Mouse (Mus musculus): Measurements from ENCODE around the gene Xpot. TPM values are rescaled to one million over a fixed set of nuclear protein-coding genes. Genes with fewer than 3 reads are reported as not detected.

The Xpot gene
- polyA plus RNA-seq, 1 experiment from 2014 or later = 59.3 TPM

GRCm38 (mm10) chr10:121587371-121587840 is 38.7 kb downstream of the Xpot start:
- H3K9ac ChIP-seq (replicated peaks) = no peak overlapping the region; the same call in 1 of the 2 replicates
- peaks cover 10% of the 10 kb centered on the region for H3K4me1 ChIP-seq (replicated peaks)
- H3K4me2 ChIP-seq = peak overlapping the region; percentile 76
- H3K27me3 ChIP-seq = no peaks in the 10 kb centered on the region
- WGBS = 62% methylated on average over 6 of the region's 6 CpGs
- peak overlapping the region; percentile 86 for H3K4me3 ChIP-seq (replicated peaks)
- no peaks in the 10 kb centered on the region for H3K9me3 ChIP-seq
- ATAC-seq (ENCODE audit: insufficient number of reproducible peaks, insufficient read depth, low FRiP score, low TSS enrichment, low read depth) = no peak
- H3K27ac ChIP-seq = peak overlapping the region; percentile 60; the same call in 1 of the 2 replicates
- peaks cover 54% of the 10 kb centered on the region for H3K36me3 ChIP-seq

- WGBS = under 1% methylated on average over 51 of the region's 58 CpGs
- H3K4me2 ChIP-seq = peak within 1 kb of the TSS; percentile 76
Observed at GRCm38 (mm10) chr10:121586675-121587370, 39.3 kb downstream of the Xpot start, which contains the start of gene Tbk1. Gene Tbk1, minus strand, starts transcription at chr10:121586787.

GRCm38 (mm10) chr10:121585791-121586642 is 40.1 kb downstream of the Xpot start:
- peak overlapping the region; percentile 60; the same call in 1 of the 2 replicates for H3K27ac ChIP-seq
- peak overlapping the region; percentile 76 for H3K4me2 ChIP-seq
- no peaks in the 10 kb centered on the region for H3K27me3 ChIP-seq
- peak overlapping the region; percentile 86 for H3K4me3 ChIP-seq (replicated peaks)
- peak overlapping the region; percentile 89 for H3K9ac ChIP-seq (replicated peaks)
- 5% methylated on average over 46 of the region's 48 CpGs for WGBS
- no peaks in the 10 kb centered on the region for H3K9me3 ChIP-seq
- peak; percentile 65; the same call in 1 of the 2 replicates for ATAC-seq (ENCODE audit: insufficient number of reproducible peaks, insufficient read depth, low FRiP score, low TSS enrichment, low read depth)
- peaks cover 55% of the 10 kb centered on the region for H3K36me3 ChIP-seq
- peaks cover 10% of the 10 kb centered on the region for H3K4me1 ChIP-seq (replicated peaks)

More at GRCm38 (mm10) chr10:121586675-121587370, 39.3 kb downstream of the Xpot start, which contains the start of gene Tbk1:
- Histone ChIP-seq H3K9me3 (no peaks in the 10 kb centered on the region), H3K4me1 (replicated peaks) (peaks cover 10% of the 10 kb centered on the region), H3K27me3 (no peaks in the 10 kb centered on the region), H3K27ac (peak within 1 kb of the TSS; percentile 60), H3K9ac (replicated peaks) (peak within 1 kb of the TSS; percentile 89), H3K4me3 (replicated peaks) (peak within 1 kb of the TSS; percentile 86), H3K36me3 (peaks cover 55% of the 10 kb centered on the region)
- peak; percentile 95 for ATAC-seq (ENCODE audit: insufficient number of reproducible peaks, insufficient read depth, low FRiP score, low TSS enrichment, low read depth)

GRCm38 (mm10) chr10:121585056-121585790 is 40.9 kb downstream of the Xpot start:
- 88% methylated on average over 20 of the region's 20 CpGs for WGBS
- no peak for ATAC-seq (ENCODE audit: insufficient number of reproducible peaks, insufficient read depth, low FRiP score, low TSS enrichment, low read depth)
- no peaks in the 10 kb centered on the region for H3K27me3 ChIP-seq
- peaks cover 55% of the 10 kb centered on the region for H3K36me3 ChIP-seq
- peak overlapping the region; percentile 86 for H3K4me3 ChIP-seq (replicated peaks)
- peak overlapping the region; percentile 76 for H3K4me2 ChIP-seq
- H3K9me3 ChIP-seq = no peaks in the 10 kb centered on the region
- peak overlapping the region; percentile 89; the same call in 1 of the 2 replicates for H3K9ac ChIP-seq (replicated peaks)
- H3K4me1 ChIP-seq (replicated peaks) = peaks cover 10% of the 10 kb centered on the region
- no peak overlapping the region for H3K27ac ChIP-seq

GRCm38 (mm10) chr10:121584033-121584432 is 42.1 kb downstream of the Xpot start:
- H3K4me1 ChIP-seq (replicated peaks) = peaks cover 10% of the 10 kb centered on the region
- H3K36me3 ChIP-seq = peaks cover 47% of the 10 kb centered on the region
- no peak overlapping the region for H3K27ac ChIP-seq
- WGBS = 93% methylated on average over 10 of the region's 10 CpGs
- H3K4me3 ChIP-seq (replicated peaks) = no peak overlapping the region
- no peak overlapping the region for H3K4me2 ChIP-seq
- H3K9ac ChIP-seq (replicated peaks) = no peak overlapping the region
- H3K27me3 ChIP-seq = no peaks in the 10 kb centered on the region
- ATAC-seq (ENCODE audit: insufficient number of reproducible peaks, insufficient read depth, low FRiP score, low TSS enrichment, low read depth) = no peak
- H3K9me3 ChIP-seq = no peaks in the 10 kb centered on the region

GRCm38 (mm10) chr10:121583016-121583415 is 43.1 kb downstream of the Xpot start:
- Histone ChIP-seq H3K4me1 (replicated peaks) (peaks cover 10% of the 10 kb centered on the region), H3K4me2 (no peak overlapping the region), H3K27ac (no peak overlapping the region), H3K9me3 (no peaks in the 10 kb centered on the region), H3K36me3 (peaks cover 48% of the 10 kb centered on the region), H3K9ac (replicated peaks) (no peak overlapping the region), H3K4me3 (replicated peaks) (no peak overlapping the region), H3K27me3 (no peaks in the 10 kb centered on the region)
- 95% methylated on average over 12 of the region's 12 CpGs for WGBS
- ATAC-seq (ENCODE audit: insufficient number of reproducible peaks, insufficient read depth, low FRiP score, low TSS enrichment, low read depth) = no peak

- 95% methylated on average over 8 of the region's 8 CpGs for WGBS
- no peak overlapping the region for H3K4me3 ChIP-seq (replicated peaks)
- peaks cover 10% of the 10 kb centered on the region for H3K4me1 ChIP-seq (replicated peaks)
- H3K9me3 ChIP-seq = no peaks in the 10 kb centered on the region
- peaks cover 55% of the 10 kb centered on the region for H3K36me3 ChIP-seq
- ATAC-seq (ENCODE audit: insufficient number of reproducible peaks, insufficient read depth, low FRiP score, low TSS enrichment, low read depth) = no peak
- no peak overlapping the region for H3K4me2 ChIP-seq
- H3K27me3 ChIP-seq = no peaks in the 10 kb centered on the region
- no peak overlapping the region for H3K9ac ChIP-seq (replicated peaks)
- no peak overlapping the region for H3K27ac ChIP-seq
Observed at GRCm38 (mm10) chr10:121582287-121582686, 43.8 kb downstream of the Xpot start.

- Histone ChIP-seq H3K27me3 (no peaks in the 10 kb centered on the region), H3K9me3 (no peaks in the 10 kb centered on the region), H3K4me1 (replicated peaks) (peaks cover 10% of the 10 kb centered on the region), H3K9ac (replicated peaks) (no peak overlapping the region), H3K4me3 (replicated peaks) (no peak overlapping the region), H3K36me3 (peaks cover 58% of the 10 kb centered on the region), H3K4me2 (no peak overlapping the region), H3K27ac (no peak overlapping the region)
- no peak for ATAC-seq (ENCODE audit: insufficient number of reproducible peaks, insufficient read depth, low FRiP score, low TSS enrichment, low read depth)
- 88% methylated on average over 6 of the region's 6 CpGs for WGBS
Observed at GRCm38 (mm10) chr10:121581405-121581804, 44.7 kb downstream of the Xpot start.

GRCm38 (mm10) chr10:121580381-121580780 is 45.8 kb downstream of the Xpot start:
- Histone ChIP-seq H3K27me3 (no peaks in the 10 kb centered on the region), H3K4me2 (no peak overlapping the region), H3K4me1 (replicated peaks) (peaks cover 4% of the 10 kb centered on the region; the same call in 1 of the 2 replicates), H3K4me3 (replicated peaks) (no peak overlapping the region), H3K27ac (no peak overlapping the region), H3K9me3 (no peaks in the 10 kb centered on the region), H3K36me3 (peaks cover 68% of the 10 kb centered on the region), H3K9ac (replicated peaks) (no peak overlapping the region)
- no peak for ATAC-seq (ENCODE audit: insufficient number of reproducible peaks, insufficient read depth, low FRiP score, low TSS enrichment, low read depth)
- 94% methylated on average over 5 of the region's 5 CpGs for WGBS

GRCm38 (mm10) chr10:121576372-121576771 is 49.8 kb downstream of the Xpot start:
- WGBS = 92% methylated on average over 9 of the region's 9 CpGs
- Histone ChIP-seq H3K36me3 (peaks cover 67% of the 10 kb centered on the region), H3K9me3 (no peaks in the 10 kb centered on the region), H3K27me3 (no peaks in the 10 kb centered on the region), H3K4me3 (replicated peaks) (no peak overlapping the region), H3K9ac (replicated peaks) (no peak overlapping the region), H3K27ac (no peak overlapping the region), H3K4me2 (no peak overlapping the region), H3K4me1 (replicated peaks) (no peaks in the 10 kb centered on the region)
- ATAC-seq (ENCODE audit: insufficient number of reproducible peaks, insufficient read depth, low FRiP score, low TSS enrichment, low read depth) = no peak

Data from limb, embryonic 12.5 days (tissue).